Mouse (Mus musculus) CD4-positive, CD25-positive, alpha-beta regulatory T cell, adult 2 months (primary cell): ENCODE measurements around the gene Hist1h2bk.

Experiments
- DNase-seq: peaks from one replicate; pipeline ENCODE4 v3.0.0-alpha.2; 2012; ENCODE audit warnings: low read depth, low spot score

Hist1h2bk gene

DNA sequence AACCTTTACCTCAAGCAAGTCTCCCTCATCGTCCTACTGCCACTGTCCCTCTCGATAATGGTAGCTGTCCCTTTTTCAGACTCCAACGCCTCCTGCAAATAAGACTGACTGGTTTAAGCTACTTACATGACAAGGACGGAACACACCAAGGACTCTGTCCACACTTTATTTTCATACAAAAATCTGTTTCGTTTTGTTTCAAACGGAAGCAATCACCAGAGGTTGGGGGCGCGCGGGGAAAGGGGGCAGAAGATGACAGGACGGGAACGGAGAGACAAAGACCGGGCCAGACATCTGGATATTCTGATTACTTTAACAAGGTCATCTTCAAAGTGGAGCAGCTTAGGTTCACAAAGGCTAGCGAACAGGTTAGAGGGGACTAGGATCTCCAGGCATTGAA is 22.0 kb upstream of the Hist1h2bk start:
- no peak for DNase-seq

DNA sequence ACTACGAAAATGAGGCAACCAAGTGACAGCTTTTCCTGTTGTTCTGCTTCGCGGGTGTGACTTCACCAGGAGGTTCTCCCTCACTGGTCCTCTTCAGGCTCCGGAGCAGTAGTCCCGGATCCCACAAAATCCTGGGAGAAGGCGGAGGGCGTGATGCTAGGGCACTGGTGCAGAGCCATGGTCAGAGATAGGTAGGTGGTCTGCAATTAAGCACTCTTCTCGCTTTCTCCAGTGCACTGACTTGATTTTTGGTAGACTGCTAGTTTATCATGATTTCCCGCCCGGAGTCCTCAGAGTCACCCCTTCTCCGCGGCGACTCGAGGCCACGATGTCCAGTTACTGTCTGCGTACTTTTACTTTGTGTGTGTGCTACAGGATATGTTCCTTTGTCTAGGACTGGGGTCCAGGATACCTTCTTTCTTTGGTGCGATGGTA is 21.2 kb upstream of the Hist1h2bk start:
- DNase-seq: no peak

DNA sequence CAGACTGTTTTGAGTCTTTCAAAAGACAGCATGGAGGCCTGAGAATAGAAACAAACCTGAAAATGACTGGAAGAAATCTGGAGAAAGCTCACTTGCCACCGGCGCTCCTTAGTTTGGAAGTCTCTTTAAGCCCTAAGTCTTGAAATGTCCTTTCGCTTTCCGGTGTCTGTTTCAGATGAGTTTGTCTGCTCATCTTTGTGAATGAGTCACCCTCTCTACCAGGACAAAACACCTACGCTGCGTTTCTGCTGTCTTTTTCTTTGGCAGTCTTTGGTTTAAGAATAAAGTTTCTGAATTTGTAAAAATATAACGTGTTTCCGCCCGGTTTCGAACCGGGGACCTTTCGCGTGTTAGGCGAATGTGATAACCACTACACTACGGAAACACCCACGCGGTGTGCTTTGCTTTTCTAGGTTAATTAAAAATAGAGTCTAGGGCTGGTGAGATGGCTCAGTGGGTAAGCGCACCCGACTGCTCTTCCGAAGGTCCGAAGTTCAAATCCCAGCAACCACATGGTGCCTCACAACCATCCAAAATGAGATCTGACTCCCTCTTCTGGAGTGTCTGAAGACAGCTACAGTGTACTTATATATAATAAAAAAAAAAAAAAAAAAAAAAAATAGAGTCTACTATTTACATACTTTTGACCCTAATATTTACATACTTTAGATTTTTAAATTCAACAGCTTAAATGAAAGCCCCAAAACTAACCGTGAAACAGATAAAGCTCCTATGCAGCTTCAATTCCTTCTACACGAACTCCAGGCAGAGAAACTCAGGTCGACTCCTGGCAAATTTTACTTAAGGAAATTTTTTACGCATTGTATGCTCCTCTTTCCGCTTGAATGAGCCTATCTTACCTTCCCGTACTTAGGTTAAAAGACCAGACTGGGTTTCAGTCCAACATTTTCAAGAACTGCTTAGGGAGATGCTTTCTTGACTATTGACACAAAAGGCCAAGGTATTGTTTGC is 19.9 kb upstream of the Hist1h2bk start:
- peak; percentile 93 for DNase-seq

DNA sequence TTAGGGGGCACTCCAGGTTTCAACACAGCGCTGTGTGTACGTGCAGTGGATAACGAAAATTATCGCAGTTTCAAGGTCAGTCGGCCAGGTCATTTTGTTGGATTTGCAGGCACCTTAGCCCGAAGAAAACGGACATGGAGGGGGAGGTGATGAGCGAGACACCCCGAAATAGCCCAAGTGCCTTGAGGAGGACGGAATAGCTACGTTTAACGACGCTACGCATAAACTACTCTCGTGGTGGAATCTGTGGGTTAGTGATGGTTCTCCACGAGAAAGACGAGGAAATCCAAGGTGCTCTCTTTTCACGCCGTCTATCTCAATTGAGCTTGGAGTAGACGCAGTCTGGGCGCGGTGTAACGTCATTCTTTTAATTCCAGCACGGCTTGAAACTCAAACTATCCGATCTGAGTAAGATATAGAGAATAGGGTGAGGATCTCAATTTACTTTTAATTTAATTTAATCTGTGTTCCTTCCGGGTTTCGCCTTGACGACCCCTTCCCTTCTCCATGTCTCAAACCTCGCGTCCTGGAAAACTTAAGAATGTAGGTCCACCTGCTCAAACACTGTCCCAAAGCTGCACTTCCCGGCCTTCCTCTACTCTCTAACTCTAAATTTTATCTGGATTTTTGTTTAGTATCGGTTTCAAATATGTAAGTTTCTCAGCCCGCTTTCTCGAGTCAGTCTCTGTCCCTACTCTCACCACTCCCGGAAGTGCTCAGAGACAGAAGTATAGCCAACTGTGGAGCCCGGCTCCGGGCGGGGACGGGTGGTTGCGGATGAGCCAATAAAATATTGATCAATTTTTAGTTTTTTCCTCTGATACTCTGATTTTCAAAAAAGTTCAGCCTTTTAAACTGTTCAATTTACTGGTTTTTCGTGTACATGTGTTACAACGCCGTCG is 15.5 kb upstream of the Hist1h2bk start:
- peak; percentile 59 for DNase-seq

GRCm38 (mm10) chr13:22020901-22021339 is 14.8 kb upstream of the Hist1h2bk start:
- DNase-seq: peak; percentile 56

- peak; percentile 27 for DNase-seq
These were observed 14.1 kb upstream of the Hist1h2bk start for GRCm38 (mm10) chr13:22021581-22021980.

DNA sequence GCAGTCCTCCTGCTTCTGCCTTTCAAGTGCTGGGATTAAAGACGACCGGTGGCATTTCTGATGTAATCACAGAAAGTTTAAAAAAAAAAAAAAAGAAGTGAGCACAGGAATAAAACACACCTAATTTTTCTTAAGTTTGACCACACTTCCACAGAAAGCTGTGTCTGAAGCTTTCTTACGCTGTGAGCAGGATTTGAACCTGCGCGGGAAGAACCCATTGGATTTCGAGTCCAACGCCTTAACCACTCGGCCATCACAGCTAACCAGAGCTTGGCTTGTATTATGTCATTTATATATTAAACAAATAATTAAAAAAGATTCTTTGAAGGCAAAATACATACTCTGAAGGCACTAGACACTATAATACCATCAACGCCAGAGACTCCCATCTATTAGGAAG is 13.4 kb upstream of the Hist1h2bk start:
- DNase-seq: peak; percentile 85

DNA sequence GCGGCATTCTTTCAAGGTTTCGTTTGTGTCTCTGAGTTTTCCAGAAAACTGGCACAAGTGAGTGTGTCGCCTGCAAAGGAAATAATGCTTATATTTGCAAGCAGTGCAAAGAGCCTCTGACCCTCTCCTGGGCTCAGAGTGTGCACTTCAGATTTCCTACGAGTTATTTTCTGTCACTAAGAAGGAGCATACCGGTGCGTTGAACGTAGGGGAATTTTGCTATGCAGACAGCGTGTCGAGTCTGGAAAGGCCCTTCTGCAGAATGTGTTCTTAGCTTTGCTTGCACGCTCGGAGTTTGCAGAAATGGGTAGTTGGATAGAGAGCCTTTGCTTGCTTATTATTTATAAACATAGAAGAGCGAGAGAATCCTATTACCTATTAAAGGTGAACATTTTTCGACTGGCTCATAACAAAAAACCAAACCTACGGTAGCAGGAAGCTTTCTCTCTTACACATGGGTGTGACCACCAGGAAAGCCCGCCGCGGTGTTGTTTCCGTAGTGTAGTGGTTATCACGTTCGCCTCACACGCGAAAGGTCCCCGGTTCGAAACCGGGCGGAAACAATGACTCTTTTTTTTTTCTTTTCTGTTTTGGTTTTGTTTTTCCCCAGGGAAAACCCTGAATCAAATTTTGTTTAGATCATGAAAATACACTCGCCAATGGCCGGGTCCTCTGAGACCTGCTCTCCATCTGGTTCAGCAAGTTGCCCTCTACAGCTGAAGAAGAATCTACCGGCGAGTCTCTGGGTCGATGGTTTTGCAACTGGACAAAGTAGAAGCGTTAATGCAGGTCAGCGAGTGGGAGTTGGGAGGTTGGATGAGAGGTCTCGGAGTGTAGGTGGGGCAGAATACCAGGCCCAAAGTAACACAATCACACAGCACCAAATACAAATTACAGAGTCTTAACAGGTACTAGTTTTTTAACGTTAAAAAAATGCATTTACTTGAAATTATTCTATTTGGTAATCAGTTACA is 9.3 kb upstream of the Hist1h2bk start:
- DNase-seq: peak; percentile 87

DNA sequence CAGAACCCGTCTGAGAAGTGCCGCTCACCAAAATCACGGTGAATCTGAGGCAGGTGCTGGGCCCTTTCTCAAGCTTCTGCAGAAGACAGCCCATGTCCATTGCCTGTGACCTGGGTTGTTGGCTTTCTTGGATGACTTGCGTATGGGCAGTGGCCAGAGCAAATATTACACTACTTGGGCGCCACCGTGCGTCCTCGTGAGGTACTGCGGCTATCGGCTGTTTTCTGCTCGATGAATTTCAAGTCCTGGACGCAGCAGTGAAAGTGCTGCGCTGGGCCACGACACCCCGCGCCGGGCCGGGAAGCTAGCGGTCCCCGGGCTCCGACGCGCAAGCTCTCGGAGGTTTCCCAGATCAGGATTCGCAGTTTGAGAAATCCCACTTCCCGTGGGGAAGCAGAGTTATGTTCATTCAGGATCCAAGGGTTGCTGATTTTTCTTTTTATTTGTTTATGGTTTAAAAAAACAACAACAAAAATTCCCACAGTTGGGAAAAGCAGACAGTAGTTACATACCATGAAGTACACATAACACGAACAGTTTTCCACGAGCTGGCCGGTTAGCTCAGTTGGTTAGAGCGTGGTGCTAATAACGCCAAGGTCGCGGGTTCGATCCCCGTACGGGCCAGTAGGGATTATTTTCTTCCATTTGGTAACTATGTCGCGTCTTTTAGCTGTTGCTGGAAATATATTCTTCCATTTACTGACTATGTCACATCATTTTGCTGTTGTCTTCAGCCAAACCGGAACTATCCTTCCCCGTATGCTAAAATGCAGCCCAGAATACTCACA is 6.8 kb upstream of the Hist1h2bk start:
- peak; percentile 93 for DNase-seq

DNA sequence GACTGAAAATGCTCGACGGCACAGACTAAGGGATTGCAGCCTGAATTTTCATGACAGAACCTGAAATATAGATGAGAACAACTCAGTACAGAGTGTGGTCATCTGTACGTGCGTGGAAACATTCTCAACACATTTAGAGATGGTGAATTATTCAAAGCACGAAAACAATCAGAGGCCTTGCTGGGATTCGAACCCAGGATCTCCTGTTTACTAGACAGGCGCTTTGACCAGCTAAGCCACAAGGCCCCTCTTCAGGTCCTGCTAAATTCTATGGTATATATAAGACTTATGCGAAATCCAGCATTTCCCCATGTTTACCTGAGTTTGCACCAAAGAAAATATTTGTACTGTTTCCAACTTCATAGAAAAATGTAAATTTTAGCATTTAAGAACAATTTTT is 5.7 kb upstream of the Hist1h2bk start:
- DNase-seq: no peak

GRCm38 (mm10) chr13:22030493-22030892 is 5.2 kb upstream of the Hist1h2bk start:
- peak; percentile 78 for DNase-seq

DNA sequence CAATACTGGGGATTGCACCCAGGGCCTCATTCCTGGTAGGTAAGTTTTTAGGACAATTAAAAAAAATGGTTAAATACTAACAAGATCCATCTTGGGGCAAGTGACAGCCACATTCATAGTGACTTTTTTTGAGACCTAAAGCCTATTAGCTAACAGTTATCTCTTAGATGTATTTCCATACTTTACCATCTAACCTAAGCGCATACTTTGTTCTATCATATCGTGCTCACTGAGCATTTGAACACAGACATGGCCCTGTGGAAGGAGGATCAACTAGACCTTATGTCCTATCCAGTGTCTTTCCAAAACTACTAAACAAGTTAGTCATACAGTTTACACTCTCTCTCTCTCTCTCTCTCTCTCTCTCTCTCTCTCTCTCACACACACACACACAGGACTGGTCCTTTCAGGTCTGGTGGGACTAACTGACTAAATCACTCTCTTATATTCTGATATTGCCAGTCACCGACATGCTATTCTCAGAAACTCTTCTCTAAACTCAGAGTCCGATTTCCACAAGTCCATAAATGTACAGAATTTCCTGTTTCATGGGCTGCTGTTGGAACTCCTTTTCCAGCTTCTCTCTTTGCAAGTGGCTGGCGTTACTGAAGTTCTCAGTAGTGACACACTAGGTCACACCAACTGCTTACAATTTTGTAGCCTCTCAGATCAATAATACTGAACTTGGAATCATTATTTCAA is 1.8 kb upstream of the Hist1h2bk start:
- DNase-seq: no peak

GRCm38 (mm10) chr13:22034443-22035266 is 1.0 kb upstream of the Hist1h2bk start:
- DNase-seq: no peak

DNA sequence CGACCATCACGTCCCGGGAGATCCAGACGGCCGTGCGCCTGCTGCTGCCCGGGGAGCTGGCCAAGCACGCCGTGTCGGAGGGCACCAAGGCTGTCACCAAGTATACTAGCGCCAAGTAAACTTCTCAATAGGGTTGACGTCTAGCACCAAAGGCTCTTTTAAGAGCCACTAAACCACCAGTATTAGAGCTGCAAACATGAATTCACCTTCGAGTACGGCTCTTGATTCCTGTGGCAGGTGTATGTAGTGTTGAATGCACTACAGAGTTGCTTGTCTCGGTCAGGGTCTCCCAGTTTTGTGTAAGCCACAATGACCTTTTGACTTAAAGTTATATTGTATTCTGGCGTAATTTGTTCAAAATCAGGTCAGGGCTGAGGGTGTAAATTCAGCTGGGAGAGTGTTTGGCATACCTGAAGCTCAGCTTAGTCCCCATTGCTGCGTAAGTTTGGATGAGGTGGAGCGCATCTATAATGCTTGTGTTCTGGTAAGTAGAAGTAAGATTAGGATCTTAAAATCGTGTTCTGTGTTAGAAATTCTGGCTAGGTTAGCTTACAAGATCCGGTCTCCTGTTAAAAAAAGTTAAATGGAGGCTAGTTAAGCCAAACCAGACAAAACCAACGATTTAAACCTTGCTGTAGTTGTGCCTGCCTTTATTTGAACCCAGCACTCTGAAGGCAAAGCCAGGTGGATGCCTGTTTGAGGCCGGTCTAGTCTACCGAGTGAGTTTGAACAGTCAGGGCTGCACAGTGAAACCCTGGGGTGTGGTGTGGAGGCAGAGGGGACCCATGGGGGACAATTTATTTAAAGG is 683 bp downstream of the Hist1h2bk start:
- DNase-seq: no peak

GRCm38 (mm10) chr13:22036986-22037385 is 1.3 kb downstream of the Hist1h2bk start:
- no peak for DNase-seq

DNA sequence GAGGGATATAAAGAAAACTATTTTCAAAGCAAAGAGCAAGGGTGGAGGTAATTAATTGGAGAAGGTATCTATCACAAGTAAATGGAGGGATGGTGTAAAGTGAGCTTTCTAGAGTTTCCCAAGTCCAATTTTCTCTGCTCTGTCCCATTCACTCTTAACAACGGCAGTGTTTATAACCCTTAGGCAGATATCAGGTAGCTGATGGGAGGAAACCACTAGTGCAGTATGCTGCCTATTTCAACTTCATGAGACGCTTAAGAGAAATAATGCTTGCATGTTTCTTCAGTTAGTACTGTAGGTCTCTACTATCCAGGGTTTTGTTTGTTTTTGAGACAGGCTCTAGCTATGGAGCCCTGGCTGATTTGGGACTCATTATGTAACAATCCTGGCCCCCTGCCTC is 1.7 kb downstream of the Hist1h2bk start:
- DNase-seq: no peak

DNA sequence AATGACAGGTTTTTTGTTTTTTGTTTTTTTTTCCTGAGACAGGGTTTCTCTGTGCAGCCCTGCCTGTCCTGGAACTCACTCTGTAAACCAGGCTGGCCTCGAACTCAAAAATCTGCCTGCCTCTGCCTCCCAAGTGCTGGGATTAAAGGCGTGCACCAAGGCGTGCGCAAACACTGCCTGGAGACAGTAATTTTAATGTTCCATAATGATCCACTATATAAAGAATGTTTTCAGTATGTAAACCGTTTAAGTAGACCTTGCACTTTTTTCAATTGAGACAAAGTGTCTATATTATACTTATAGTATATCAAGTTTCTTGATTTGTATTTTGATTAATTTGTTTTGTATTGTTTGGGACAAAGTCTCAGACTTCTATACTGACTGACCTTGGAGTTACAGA is 3.7 kb downstream of the Hist1h2bk start:
- DNase-seq: no peak

DNA sequence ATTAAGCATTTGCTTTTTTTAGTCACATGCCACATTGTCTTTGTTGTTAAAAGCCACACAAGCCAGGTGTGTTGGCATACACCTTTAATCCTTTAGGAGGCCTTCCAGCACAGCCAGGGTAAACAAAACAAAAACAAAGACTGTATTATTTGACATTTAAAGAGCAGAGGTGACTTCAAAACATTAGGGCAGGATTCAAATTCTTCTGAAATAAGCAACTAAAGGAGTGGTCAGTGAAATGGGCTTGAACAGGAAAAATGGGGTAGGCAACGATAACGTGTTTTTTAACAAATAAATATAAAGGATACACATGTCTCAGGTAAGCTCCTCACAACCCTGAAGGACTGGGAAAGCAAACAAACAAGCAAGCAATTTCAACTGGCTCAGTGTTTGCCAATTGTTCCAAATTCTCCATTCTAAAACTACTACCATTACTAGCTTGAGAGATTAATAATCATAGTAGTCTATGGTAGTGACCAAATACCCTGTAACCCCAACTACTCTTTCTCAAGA is 4.3 kb downstream of the Hist1h2bk start:
- DNase-seq: no peak
